Mouse (Mus musculus) MEL (cell line): ENCODE data around the gene Mturn. TPM values are rescaled to one million over a fixed set of nuclear protein-coding genes. Genes with fewer than 3 reads are reported as not detected.

Source experiments
- DNase-seq: peaks from one replicate; pipeline ENCODE4 v3.0.0; 2011; ENCODE audit warnings: low read depth, low spot score
- H3K27ac ChIP-seq: 2 replicates; pipeline ENCODE4 v1.5.1; 2012; ENCODE audit warnings: low read depth, mild to moderate bottlenecking, control low read depth, low read length, moderate library complexity; ENCODE audit not compliant: control insufficient read depth
- H3K27me3 ChIP-seq, 2 experiments: fragments of 150-350 bp in 1 of 2; sonication (generic) in 1 of 2; 2 replicates each; pipeline ENCODE4 v1.6.1; 2012; ENCODE audit warnings: low read length in 2 of 2, mild to moderate bottlenecking in 2 of 2, improper control_type of control experiment in 1 of 2, moderate library complexity in 1 of 2; ENCODE audit not compliant: insufficient read depth in 2 of 2, control insufficient read depth in 1 of 2
- H3K36me3 ChIP-seq, 2 experiments: 2 replicates each; pipeline ENCODE4 v1.6.1; 2012 to 2014; ENCODE audit warnings: low read length in 2 of 2, improper control_type of control experiment in 1 of 2, inconsistent platforms in 1 of 2, mild to moderate bottlenecking in 1 of 2; ENCODE audit not compliant: insufficient read depth in 2 of 2, control insufficient read depth in 1 of 2
- H3K4me1 ChIP-seq, 2 experiments: fragments of 150-350 bp in 1 of 2; sonication (generic) in 1 of 2; 2 replicates each; pipeline ENCODE4 v1.6.1; 2012; ENCODE audit warnings: low read length in 2 of 2, improper control_type of control experiment in 1 of 2, mild to moderate bottlenecking in 1 of 2; ENCODE audit not compliant: insufficient read depth in 2 of 2, control insufficient read depth in 1 of 2
- H3K4me3 ChIP-seq, 2 experiments: fragments of 150-350 bp in 1 of 2; sonication (generic) in 1 of 2; 2 replicates each; pipeline ENCODE4 v1.5.1; 2012; ENCODE audit warnings: low read depth in 2 of 2, low read length in 2 of 2, mild to moderate bottlenecking in 2 of 2, moderate library complexity in 2 of 2, control low read depth in 1 of 2, improper control_type of control experiment in 1 of 2; ENCODE audit not compliant: control insufficient read depth in 1 of 2, insufficient read depth in 1 of 2
- H3K79me2 ChIP-seq: 2 replicates; pipeline ENCODE4 v1.6.1; 2012; ENCODE audit warnings: mild to moderate bottlenecking, low read length, moderate library complexity; ENCODE audit not compliant: control insufficient read depth, poor library complexity, insufficient read depth
- H3K9ac ChIP-seq: 2 replicates; pipeline ENCODE4 v1.6.1; 2012; ENCODE audit warnings: low read depth, mild to moderate bottlenecking, control low read depth, low read length, moderate library complexity; ENCODE audit not compliant: control insufficient read depth, poor library complexity, severe bottlenecking
- H3K9me3 ChIP-seq: fragments of 150-350 bp; sonication (generic); replicated peaks from 2 replicates; pipeline ENCODE4 v1.6.1; 2012; ENCODE audit warnings: mild to moderate bottlenecking, low read length, improper control_type of control experiment, moderate library complexity; ENCODE audit not compliant: insufficient read depth
- BHLHE40 ChIP-seq: IDR thresholded peaks from 2 replicates; pipeline ENCODE4 v1.6.1; 2012; ENCODE audit warnings: low read depth, mild to moderate bottlenecking, inconsistent platforms, low read length, improper control_type of control experiment, borderline replicate concordance
- CHD1 ChIP-seq: IDR thresholded peaks from 2 replicates; pipeline ENCODE4 v1.6.1; 2012; ENCODE audit warnings: low read depth, mild to moderate bottlenecking, inconsistent platforms, low read length, improper control_type of control experiment
- CHD2 ChIP-seq: IDR thresholded peaks from 2 replicates; pipeline ENCODE4 v1.6.1; 2011; ENCODE audit warnings: low read length, improper control_type of control experiment
- EP300 ChIP-seq, 2 experiments: IDR thresholded peaks; 2 replicates each; pipeline ENCODE4 v1.6.1; 2011; ENCODE audit warnings: improper control_type of control experiment in 2 of 2, low read length in 2 of 2, low read depth in 1 of 2, mild to moderate bottlenecking in 1 of 2
- ETS1 ChIP-seq: IDR thresholded peaks from 2 replicates; pipeline ENCODE4 v1.6.1; 2012; ENCODE audit warnings: low read depth, mild to moderate bottlenecking, inconsistent platforms, low read length, improper control_type of control experiment, moderate library complexity
- GABPA ChIP-seq: IDR thresholded peaks from 2 replicates; pipeline ENCODE4 v1.6.1; 2012; ENCODE audit warnings: low read depth, mild to moderate bottlenecking, inconsistent platforms, low read length, improper control_type of control experiment, moderate library complexity
- GATA1 ChIP-seq: IDR thresholded peaks from 2 replicates; pipeline ENCODE4 v1.6.1; 2011; ENCODE audit warnings: low read depth, low read length, improper control_type of control experiment
- JUND ChIP-seq: IDR thresholded peaks from 2 replicates; pipeline ENCODE4 v1.6.1; 2011; ENCODE audit warnings: low read depth, mild to moderate bottlenecking, improper control_type of control experiment, low read length
- MAFK ChIP-seq: IDR thresholded peaks from 2 replicates; pipeline ENCODE4 v1.6.1; 2011; ENCODE audit warnings: low read depth, mild to moderate bottlenecking, low read length, improper control_type of control experiment, borderline replicate concordance
- MAZ ChIP-seq: IDR thresholded peaks from 2 replicates; pipeline ENCODE4 v1.6.1; 2012; ENCODE audit warnings: low read depth, mild to moderate bottlenecking, inconsistent platforms, low read length, improper control_type of control experiment
- MXI1 ChIP-seq: IDR thresholded peaks from 2 replicates; pipeline ENCODE4 v1.6.1; 2011; ENCODE audit warnings: mild to moderate bottlenecking, low read depth, low read length, improper control_type of control experiment
- MYB ChIP-seq: IDR thresholded peaks from 2 replicates; pipeline ENCODE4 v1.6.1; 2011; ENCODE audit warnings: mild to moderate bottlenecking, low read depth, low read length, improper control_type of control experiment
- NRF1 ChIP-seq: IDR thresholded peaks from 2 replicates; pipeline ENCODE4 v1.6.1; 2014; ENCODE audit warnings: low read depth, mild to moderate bottlenecking, inconsistent platforms, low read length, improper control_type of control experiment, moderate library complexity; ENCODE audit not compliant: poor library complexity, insufficient read depth, severe bottlenecking
- POLR2AphosphoS5 ChIP-seq: IDR thresholded peaks from 2 replicates; pipeline ENCODE4 v1.6.1; 2012; ENCODE audit warnings: low read depth, borderline replicate concordance, mild to moderate bottlenecking, inconsistent platforms, low read length, moderate library complexity, mixed read lengths
- RAD21 ChIP-seq: IDR thresholded peaks from 2 replicates; pipeline ENCODE4 v1.6.1; 2011; ENCODE audit warnings: mild to moderate bottlenecking, low read depth, low read length, improper control_type of control experiment
- RCOR1 ChIP-seq: IDR thresholded peaks from 2 replicates; pipeline ENCODE4 v1.6.1; 2012; ENCODE audit warnings: low read depth, mild to moderate bottlenecking, inconsistent platforms, low read length, improper control_type of control experiment
- SIN3A ChIP-seq: IDR thresholded peaks from 2 replicates; pipeline ENCODE4 v1.6.1; 2012; ENCODE audit warnings: low read length, improper control_type of control experiment, inconsistent platforms
- TAL1 ChIP-seq: IDR thresholded peaks from 2 replicates; pipeline ENCODE4 v1.6.1; 2012; ENCODE audit warnings: mild to moderate bottlenecking, inconsistent platforms, low read length, moderate library complexity, mixed read lengths
- TCF12 ChIP-seq: IDR thresholded peaks from 2 replicates; pipeline ENCODE4 v1.6.1; 2014; ENCODE audit warnings: low read depth, mild to moderate bottlenecking, inconsistent platforms, low read length, improper control_type of control experiment, moderate library complexity
- UBTF ChIP-seq: IDR thresholded peaks from 2 replicates; pipeline ENCODE4 v1.6.1; 2012; ENCODE audit warnings: low read depth, mild to moderate bottlenecking, inconsistent platforms, low read length, improper control_type of control experiment, moderate library complexity, borderline replicate concordance; ENCODE audit not compliant: insufficient read depth
- USF1 ChIP-seq: IDR thresholded peaks from 2 replicates; pipeline ENCODE4 v1.6.1; 2014; ENCODE audit warnings: low read depth, mild to moderate bottlenecking, inconsistent platforms, low read length, improper control_type of control experiment, moderate library complexity
- USF2 ChIP-seq, 2 experiments: IDR thresholded peaks; 2 replicates each; pipeline ENCODE4 v1.6.1; 2011 to 2012; ENCODE audit warnings: improper control_type of control experiment in 2 of 2, low read length in 2 of 2, borderline replicate concordance in 1 of 2, inconsistent platforms in 1 of 2, low read depth in 1 of 2, mild to moderate bottlenecking in 1 of 2; ENCODE audit not compliant: insufficient read depth in 1 of 2
- ZC3H11A ChIP-seq: IDR thresholded peaks from 2 replicates; pipeline ENCODE4 v1.6.1; 2012; ENCODE audit warnings: low read depth, mild to moderate bottlenecking, inconsistent platforms, low read length, improper control_type of control experiment
- ZKSCAN1 ChIP-seq: IDR thresholded peaks from 2 replicates; pipeline ENCODE4 v1.6.1; 2012; ENCODE audit warnings: low read depth, mild to moderate bottlenecking, inconsistent platforms, low read length, improper control_type of control experiment, moderate library complexity
- polyA plus RNA-seq, 2 experiments: library from polyadenylated mRNA; stranded (reverse) in 1 of 2; unstranded in 1 of 2; fragments of >175 nt in 1 of 2; fragments of >200 nt in 1 of 2; gene quantifications; 2 replicates each; pipeline versions ENCODE4 v1.2.1 to v1.2.4; 2012; ENCODE audit warnings: low replicate concordance in 2 of 2, low read depth in 1 of 2; ENCODE audit not compliant: insufficient read length in 2 of 2, insufficient read depth in 1 of 2, missing spikeins in 1 of 2
- total RNA-seq: library from RNA; depleted of rRNA; stranded (reverse); fragments of 300-350 nt; gene quantifications from 2 replicates; pipeline ENCODE4 v1.2.3, GENCODE M21; 2012

Mturn gene
- total and polyA plus RNA-seq, 3 experiments, result 0.31 to 1.1 TPM; not detected in 1

- Histone ChIP-seq H3K79me2 (no peaks in the 10 kb centered on the region), H3K4me3 (no peak overlapping the region), H3K27me3 (no peaks in the 10 kb centered on the region), H3K9ac (no peak overlapping the region), H3K4me1 (no peaks in the 10 kb centered on the region), H3K36me3 (no peaks in the 10 kb centered on the region; a peak in 1 of 4 replicates), H3K27ac (no peak overlapping the region), H3K9me3 (no peaks in the 10 kb centered on the region)
- no peak for TF ChIP-seq MAZ
- peak in 1 of 2 experiments; percentile 19; a peak in 1 of 4 replicates for TF ChIP-seq EP300 (IDR thresholded peaks at IDR 0.05; ENCODE audit: low read depth in 1 of 2, low read length in 2 of 2)
- no peak for TF ChIP-seq GABPA
- TF ChIP-seq BHLHE40, result no peak
- TF ChIP-seq CHD1, result no peak
- no peak for TF ChIP-seq ETS1
- TF ChIP-seq USF1, result no peak
- no peak for TF ChIP-seq JUND
- no peak for TF ChIP-seq RCOR1
- no peak for TF ChIP-seq UBTF
- 0 out of 2 replicates have a peak, but pooled peaks have one; percentile 13 for TF ChIP-seq TCF12
- TF ChIP-seq MAFK, result no peak
- no peak for TF ChIP-seq RAD21
- no peak for TF ChIP-seq TAL1
- TF ChIP-seq MYB, result no peak
- peak; percentile 13 for DNase-seq
Measured at GRCm38 (mm10) chr6:54643181-54643580, 38.2 kb upstream of the Mturn start.

DNA sequence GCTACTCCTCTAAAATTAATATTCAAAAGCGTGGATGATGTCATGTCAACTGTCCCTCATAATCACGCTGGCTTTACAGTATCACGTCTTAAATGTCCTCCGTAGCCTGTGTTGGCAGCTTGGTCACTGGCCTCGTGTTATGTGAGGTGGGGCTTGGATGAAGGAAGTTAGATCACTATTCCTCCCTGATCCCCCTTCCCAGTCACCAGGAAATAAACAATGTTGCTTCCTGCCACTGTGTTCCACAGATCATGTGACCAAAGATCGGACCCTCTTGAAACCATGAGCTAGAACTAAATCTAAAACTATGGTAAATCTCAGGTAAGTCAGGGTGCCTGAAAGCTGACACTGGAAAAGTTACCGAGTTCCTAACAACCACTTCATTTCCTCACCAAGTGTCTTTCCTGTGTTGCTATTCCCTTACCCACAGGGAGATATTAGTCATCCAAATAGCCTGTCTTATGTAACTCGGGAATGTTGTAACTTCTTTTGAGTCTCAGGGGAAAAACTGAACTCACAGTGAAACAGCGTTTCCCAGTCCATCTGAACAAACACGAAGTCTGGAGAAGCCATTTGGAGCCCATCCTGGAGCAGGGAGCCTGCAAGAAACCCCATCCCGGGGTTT lies 25.8 kb upstream of the Mturn start:
- Histone ChIP-seq H3K36me3 (no peaks in the 10 kb centered on the region), H3K9me3 (no peaks in the 10 kb centered on the region), H3K4me3 (no peak overlapping the region), H3K27me3 (no peaks in the 10 kb centered on the region), H3K27ac (no peak overlapping the region), H3K9ac (no peak overlapping the region), H3K79me2 (no peaks in the 10 kb centered on the region), H3K4me1 (no peaks in the 10 kb centered on the region)
- no peak for TF ChIP-seq MAZ
- TF ChIP-seq CHD2, result no peak
- no peak for TF ChIP-seq BHLHE40
- TF ChIP-seq POLR2AphosphoS5, result no peak
- no peak for TF ChIP-seq TAL1
- no peak for TF ChIP-seq SIN3A
- no peak for TF ChIP-seq MYB
- no peak for TF ChIP-seq ETS1
- TF ChIP-seq ZKSCAN1, result no peak
- no peak for TF ChIP-seq GATA1
- TF ChIP-seq JUND, result no peak
- no peak for TF ChIP-seq USF2 (IDR thresholded peaks at IDR 0.05; ENCODE audit: borderline replicate concordance in 1 of 2, insufficient read depth in 1 of 2, low read depth in 1 of 2, low read length in 2 of 2)
- TF ChIP-seq MXI1, result no peak
- no peak for TF ChIP-seq ZC3H11A
- TF ChIP-seq NRF1, result no peak
- DNase-seq, result no peak
